Mouse (Mus musculus) hindlimb bud, embryonic 11.5 days (tissue): ENCODE data around the gene Rcsd1.

ENCODE experiments used
- DNase-seq: peaks from one replicate; pipeline ENCODE4 v3.0.0-alpha.2; 2012; ENCODE audit warnings: low read depth, low spot score; ENCODE audit errors: extremely low spot score

Rcsd1 gene

GRCm38 (mm10) chr1:165633345-165633744, 76.2 kb downstream of the Rcsd1 start:
- no peak for DNase-seq

- no peak for DNase-seq
Measured at GRCm38 (mm10) chr1:165631136-165631535, 78.4 kb downstream of the Rcsd1 start.

GRCm38 (mm10) chr1:165629975-165630374, 79.6 kb downstream of the Rcsd1 start:
- DNase-seq = no peak

GRCm38 (mm10) chr1:165628603-165629002, 81.0 kb downstream of the Rcsd1 start:
- no peak for DNase-seq

GRCm38 (mm10) chr1:165625896-165626295, 83.7 kb downstream of the Rcsd1 start:
- DNase-seq = no peak

GRCm38 (mm10) chr1:165625058-165625457, 84.5 kb downstream of the Rcsd1 start:
- DNase-seq = no peak

GRCm38 (mm10) chr1:165618201-165618624, 91.3 kb downstream of the Rcsd1 start:
- DNase-seq = no peak

GRCm38 (mm10) chr1:165617166-165617891, 92.2 kb downstream of the Rcsd1 start:
- no peak for DNase-seq

GRCm38 (mm10) chr1:165616652-165617051, 92.9 kb downstream of the Rcsd1 start:
- no peak for DNase-seq

- no peak for DNase-seq
Measured at GRCm38 (mm10) chr1:165614793-165615192, 94.8 kb downstream of the Rcsd1 start.

GRCm38 (mm10) chr1:165613926-165614325, 95.6 kb downstream of the Rcsd1 start:
- DNase-seq = no peak

- DNase-seq = no peak
Measured at GRCm38 (mm10) chr1:165612714-165613113, 96.8 kb downstream of the Rcsd1 start.

- DNase-seq = no peak
Measured at GRCm38 (mm10) chr1:165610321-165610999, 99.1 kb downstream of the Rcsd1 start.

- DNase-seq = no peak
Measured at GRCm38 (mm10) chr1:165609495-165610320, 99.8 kb downstream of the Rcsd1 start.

GRCm38 (mm10) chr1:165608904-165609303, 100.7 kb downstream of the Rcsd1 start:
- no peak for DNase-seq

GRCm38 (mm10) chr1:165605774-165606173, 103.8 kb downstream of the Rcsd1 start:
- no peak for DNase-seq

GRCm38 (mm10) chr1:165605108-165605507, 104.4 kb downstream of the Rcsd1 start:
- no peak for DNase-seq

- no peak for DNase-seq
Measured at GRCm38 (mm10) chr1:165604203-165604602, 105.4 kb downstream of the Rcsd1 start.

- no peak for DNase-seq
Measured at GRCm38 (mm10) chr1:165603218-165603617, 106.3 kb downstream of the Rcsd1 start.

- no peak for DNase-seq
Measured at GRCm38 (mm10) chr1:165601775-165602280, 107.7 kb downstream of the Rcsd1 start.
